Mouse (Mus musculus) embryonic facial prominence, embryonic 15.5 days (tissue): ENCODE data around the gene Tns1. TPM values are rescaled to one million over a fixed set of nuclear protein-coding genes. Genes with fewer than 3 reads are reported as not detected.

Experiments used
- ATAC-seq: fragments of 200-750 bp; cut with Nextera tagmentation; 2 replicates; pipeline ENCODE4 v1.8.0; 2017; ENCODE audit warnings: low read depth, moderate TSS enrichment; ENCODE audit not compliant: insufficient number of reproducible peaks, low FRiP score, low TSS enrichment
- H3K27ac ChIP-seq: fragments of 300-500 bp; sonication (generic); replicated peaks from 2 replicates; pipeline ENCODE4 v1.5.1; 2015; ENCODE audit warnings: mild to moderate bottlenecking, inconsistent platforms
- H3K27me3 ChIP-seq: fragments of 300-500 bp; sonication (generic); 2 replicates; pipeline ENCODE4 v1.6.1; 2015; ENCODE audit warnings: inconsistent platforms
- H3K36me3 ChIP-seq: fragments of 300-500 bp; sonication (generic); 2 replicates; pipeline ENCODE4 v1.6.1; 2015; ENCODE audit warnings: mild to moderate bottlenecking, inconsistent platforms
- H3K4me1 ChIP-seq: fragments of 300-500 bp; sonication (generic); 2 replicates; pipeline ENCODE4 v1.6.1; 2015; ENCODE audit warnings: inconsistent platforms
- H3K4me2 ChIP-seq: fragments of 300-500 bp; sonication (generic); replicated peaks from 2 replicates; pipeline ENCODE4 v1.6.1; 2015; ENCODE audit warnings: mild to moderate bottlenecking, inconsistent platforms
- H3K4me3 ChIP-seq: fragments of 300-500 bp; sonication (generic); replicated peaks from 2 replicates; pipeline ENCODE4 v1.5.1; 2015; ENCODE audit warnings: mild to moderate bottlenecking, inconsistent platforms
- H3K9ac ChIP-seq: fragments of 300-500 bp; sonication (generic); 2 replicates; pipeline ENCODE4 v1.6.1; 2015; ENCODE audit warnings: inconsistent platforms
- H3K9me3 ChIP-seq: fragments of 300-500 bp; sonication (generic); replicated peaks from 2 replicates; pipeline ENCODE4 v1.6.1; 2016; ENCODE audit warnings: inconsistent platforms
- WGBS: fragments of 180-500 bp; shearing (Covaris S2); methylation state at CpG from one replicate; pipeline ENCODE4 v1.1.7; 2015; 5-methylcytosine and 5-hydroxymethylcytosine counted together
- polyA plus RNA-seq: library from polyadenylated mRNA; unstranded; fragments of >200 nt; fragmentation: Nextera tagmentation; extraction: Ambion mirVana; gene quantifications from 2 replicates; pipeline ENCODE4 v1.2.1, GENCODE M21; 2015

Gene Tns1
- polyA plus RNA-seq, 1 experiment from 2014 or later, result 49.3 TPM

GRCm38 (mm10) chr1:74070001-74070551 lies 54.2 kb downstream of the Tns1 start:
- H3K27me3 ChIP-seq, result no peaks in the 10 kb centered on the region
- no peak overlapping the region for H3K4me2 ChIP-seq
- ATAC-seq, result no peak
- H3K36me3 ChIP-seq, result 0 out of 2 replicates have a peak, but pooled peaks cover under 1% of the 10 kb centered on the region
- H3K9ac ChIP-seq, result no peak overlapping the region
- 70% methylated on average over 7 of the region's 7 CpGs for WGBS
- no peak overlapping the region for H3K27ac ChIP-seq
- no peak overlapping the region for H3K4me3 ChIP-seq
- H3K4me1 ChIP-seq, result peaks cover 47% of the 10 kb centered on the region
- H3K9me3 ChIP-seq, result no peaks in the 10 kb centered on the region

GRCm38 (mm10) chr1:74069085-74069835 lies 55.0 kb downstream of the Tns1 start:
- peak overlapping the region; percentile 76 for H3K4me2 ChIP-seq

GRCm38 (mm10) chr1:74068366-74069084 lies 55.7 kb downstream of the Tns1 start:
- H3K4me2 ChIP-seq, result peak overlapping the region; percentile 76
- ATAC-seq, result peak; percentile 56; the same call in 1 of the 2 replicates
- no peaks in the 10 kb centered on the region for H3K36me3 ChIP-seq
- H3K9me3 ChIP-seq, result no peaks in the 10 kb centered on the region
- no peaks in the 10 kb centered on the region for H3K27me3 ChIP-seq
- H3K27ac ChIP-seq, result peak overlapping the region; percentile 82
- peaks cover 47% of the 10 kb centered on the region for H3K4me1 ChIP-seq
- WGBS, result 4% methylated on average over 33 of the region's 41 CpGs
- peak overlapping the region; percentile 45 for H3K4me3 ChIP-seq
- H3K9ac ChIP-seq, result peak overlapping the region; percentile 23

More at GRCm38 (mm10) chr1:74069085-74069835, 55.0 kb downstream of the Tns1 start:
- 36% methylated on average over 9 of the region's 9 CpGs for WGBS
- Histone ChIP-seq H3K27me3 (no peaks in the 10 kb centered on the region), H3K36me3 (no peaks in the 10 kb centered on the region), H3K9me3 (no peaks in the 10 kb centered on the region), H3K27ac (peak overlapping the region; percentile 82), H3K4me3 (peak overlapping the region; percentile 45), H3K9ac (no peak overlapping the region; the same call in 1 of the 2 replicates), H3K4me1 (peaks cover 47% of the 10 kb centered on the region)
- peak; percentile 40; the same call in 1 of the 2 replicates for ATAC-seq

- no peak overlapping the region for H3K27ac ChIP-seq
- H3K9ac ChIP-seq, result peak overlapping the region; percentile 23
- no peaks in the 10 kb centered on the region for H3K36me3 ChIP-seq
- H3K4me3 ChIP-seq, result peak overlapping the region; percentile 45
- ATAC-seq, result no peak
- 24% methylated on average over 14 of the region's 14 CpGs for WGBS
- no peaks in the 10 kb centered on the region for H3K9me3 ChIP-seq
- peaks cover 47% of the 10 kb centered on the region for H3K4me1 ChIP-seq
- peak overlapping the region; percentile 76 for H3K4me2 ChIP-seq
- H3K27me3 ChIP-seq, result no peaks in the 10 kb centered on the region
These were observed 56.4 kb downstream of the Tns1 start for GRCm38 (mm10) chr1:74067866-74068265.

GRCm38 (mm10) chr1:74066576-74066975 lies 57.7 kb downstream of the Tns1 start:
- Histone ChIP-seq H3K27ac (peak overlapping the region; percentile 40; the same call in 1 of the 2 replicates), H3K9ac (no peak overlapping the region), H3K27me3 (no peaks in the 10 kb centered on the region), H3K9me3 (no peaks in the 10 kb centered on the region), H3K4me1 (peaks cover 47% of the 10 kb centered on the region), H3K36me3 (no peaks in the 10 kb centered on the region), H3K4me2 (0 out of 2 replicates have a peak overlapping the region, but pooled peaks have one; percentile 4), H3K4me3 (no peak overlapping the region)
- 0 out of 2 replicates have a peak, but pooled peaks have one; percentile 46 for ATAC-seq
- 70% methylated on average over 3 of the region's 3 CpGs for WGBS

GRCm38 (mm10) chr1:74066061-74066460 lies 58.2 kb downstream of the Tns1 start:
- Histone ChIP-seq H3K27ac (peak overlapping the region; percentile 40; the same call in 1 of the 2 replicates), H3K27me3 (no peaks in the 10 kb centered on the region), H3K4me1 (peaks cover 47% of the 10 kb centered on the region), H3K36me3 (no peaks in the 10 kb centered on the region), H3K4me2 (0 out of 2 replicates have a peak overlapping the region, but pooled peaks have one; percentile 4), H3K9ac (no peak overlapping the region), H3K9me3 (no peaks in the 10 kb centered on the region), H3K4me3 (no peak overlapping the region)
- 58% methylated on average over 5 of the region's 5 CpGs for WGBS
- ATAC-seq, result no peak

GRCm38 (mm10) chr1:74060046-74060445 lies 64.2 kb downstream of the Tns1 start:
- peaks cover 11% of the 10 kb centered on the region; the same call in 1 of the 2 replicates for H3K4me1 ChIP-seq
- H3K4me2 ChIP-seq, result no peak overlapping the region
- no peak overlapping the region for H3K9ac ChIP-seq
- ATAC-seq, result no peak
- H3K27ac ChIP-seq, result no peak overlapping the region
- H3K9me3 ChIP-seq, result no peaks in the 10 kb centered on the region
- no peaks in the 10 kb centered on the region for H3K36me3 ChIP-seq
- H3K27me3 ChIP-seq, result no peaks in the 10 kb centered on the region
- no peak overlapping the region for H3K4me3 ChIP-seq
- WGBS, result 73% methylated on average over 6 of the region's 6 CpGs

- Histone ChIP-seq H3K4me3 (no peak overlapping the region), H3K27me3 (no peaks in the 10 kb centered on the region), H3K9ac (no peak overlapping the region), H3K4me1 (peaks cover 16% of the 10 kb centered on the region), H3K4me2 (no peak overlapping the region), H3K27ac (no peak overlapping the region), H3K9me3 (no peaks in the 10 kb centered on the region), H3K36me3 (no peaks in the 10 kb centered on the region)
- WGBS, result 83% methylated on average over 5 of the region's 5 CpGs
- ATAC-seq, result no peak
These were observed 64.7 kb downstream of the Tns1 start for GRCm38 (mm10) chr1:74059552-74059951.

GRCm38 (mm10) chr1:74058771-74059170 lies 65.5 kb downstream of the Tns1 start:
- ATAC-seq, result no peak
- Histone ChIP-seq H3K27ac (no peak overlapping the region), H3K4me1 (peaks cover 24% of the 10 kb centered on the region), H3K4me2 (no peak overlapping the region), H3K4me3 (no peak overlapping the region), H3K9me3 (no peaks in the 10 kb centered on the region), H3K27me3 (no peaks in the 10 kb centered on the region), H3K9ac (no peak overlapping the region), H3K36me3 (no peaks in the 10 kb centered on the region)
- WGBS, result 86% methylated on average over 4 of the region's 4 CpGs

GRCm38 (mm10) chr1:74058309-74058708 lies 65.9 kb downstream of the Tns1 start:
- Histone ChIP-seq H3K4me2 (no peak overlapping the region), H3K27me3 (no peaks in the 10 kb centered on the region), H3K27ac (no peak overlapping the region), H3K4me3 (no peak overlapping the region), H3K9me3 (no peaks in the 10 kb centered on the region), H3K9ac (no peak overlapping the region), H3K4me1 (peaks cover 24% of the 10 kb centered on the region), H3K36me3 (no peaks in the 10 kb centered on the region)
- no peak for ATAC-seq
- 86% methylated on average over 4 of the region's 4 CpGs for WGBS

GRCm38 (mm10) chr1:74057501-74057900 lies 66.7 kb downstream of the Tns1 start:
- H3K9me3 ChIP-seq, result no peaks in the 10 kb centered on the region
- H3K4me1 ChIP-seq, result peaks cover 31% of the 10 kb centered on the region
- no peaks in the 10 kb centered on the region for H3K27me3 ChIP-seq
- 71% methylated on average over 5 of the region's 5 CpGs for WGBS
- no peak overlapping the region for H3K27ac ChIP-seq
- no peak overlapping the region for H3K9ac ChIP-seq
- no peak for ATAC-seq
- no peak overlapping the region for H3K4me2 ChIP-seq
- H3K4me3 ChIP-seq, result no peak overlapping the region
- no peaks in the 10 kb centered on the region for H3K36me3 ChIP-seq
